ENCODE assay signal across 8 mouse cellular contexts in genomic region chr8:72295125-72295524, GRCm38 (mm10). TPM values are rescaled to one million over a fixed set of nuclear protein-coding genes. Genes with fewer than 3 reads are reported as not detected.
DNase-seq lines count a peak whose midpoint lies in the region; ATAC-seq and TF ChIP-seq lines count a peak whose summit lies in the region.

No protein-coding gene starts in this region.

- H3K4me3 ChIP-seq in lung, embryonic 16.5 days (ENCODE audit: low read length), result no peak overlapping the region
- no peak overlapping the region for H3K4me3 ChIP-seq in intestine, postnatal 0 days (ENCODE audit: low read depth, low read length)
- H3K4me3 ChIP-seq in cerebellum, adult 2 months (replicated peaks; ENCODE audit: insufficient read depth, low read depth, low read length), result no peak overlapping the region
- H3K4me3 ChIP-seq in midbrain, embryonic 15.5 days, result no peak overlapping the region

- H3K4me2 ChIP-seq in lung, embryonic 16.5 days (ENCODE audit: low read depth, low read length), result peak overlapping the region; percentile 8; the same call in 1 of the 2 replicates
- H3K4me2 ChIP-seq in intestine, postnatal 0 days (replicated peaks; ENCODE audit: low read depth), result no peak overlapping the region
- H3K4me2 ChIP-seq in midbrain, embryonic 15.5 days, result no peak overlapping the region

- H3K9ac ChIP-seq in lung, embryonic 16.5 days (ENCODE audit: low read length), result no peak overlapping the region
- no peak overlapping the region for H3K9ac ChIP-seq in intestine, postnatal 0 days (ENCODE audit: low read depth, low read length)
- no peak overlapping the region for H3K9ac ChIP-seq in midbrain, embryonic 15.5 days

- ATAC-seq in lung, embryonic 16.5 days (ENCODE audit: low read depth), result no peak; the same call in 1 of the 2 replicates
- ATAC-seq in intestine, postnatal 0 days, result no peak
- no peak for ATAC-seq in midbrain, embryonic 15.5 days (replicated peaks)

- no peaks in the 10 kb centered on the region for H3K36me3 ChIP-seq in lung, embryonic 16.5 days (ENCODE audit: control insufficient read depth, insufficient read depth, low read length)
- H3K36me3 ChIP-seq in intestine, postnatal 0 days (ENCODE audit: control insufficient read depth, insufficient read depth), result no peaks in the 10 kb centered on the region
- H3K36me3 ChIP-seq in splenic B cell, adult 2 months (ENCODE audit: control insufficient read depth, insufficient read depth, low read length, poor library complexity, severe bottlenecking), result no peaks in the 10 kb centered on the region
- H3K36me3 ChIP-seq in midbrain, embryonic 15.5 days (replicated peaks), result no peaks in the 10 kb centered on the region

- no peak for TF ChIP-seq CTCF in intestine, postnatal 0 days (IDR thresholded peaks at IDR 0.05; ENCODE audit: low read depth)
- TF ChIP-seq CTCF in cerebellum, adult 2 months (IDR thresholded peaks at IDR 0.05; ENCODE audit: borderline replicate concordance, insufficient read depth, low read depth, low read length), result no peak

- WGBS in lung, embryonic 16.5 days, result 53% methylated on average over 3 of the region's 3 CpGs
- WGBS in intestine, postnatal 0 days, result 67% methylated on average over 3 of the region's 3 CpGs
- WGBS in cerebellum, adult 2 months, result 50% methylated on average over 3 of the region's 3 CpGs
- WGBS in midbrain, embryonic 15.5 days, result 73% methylated on average over 3 of the region's 3 CpGs

- DNase-seq in heart, adult 11 months, result peak; percentile 94
- no peak for DNase-seq in heart, adult 8-10 months (ENCODE audit: low spot score)
- no peak for DNase-seq in lung, adult 18-20 months
- DNase-seq in splenic B cell, adult 2 months (ENCODE audit: low read depth, low spot score), result peak; percentile 15
- no peak for DNase-seq in cerebellum, adult 2 months

- peaks cover 10% of the 10 kb centered on the region for H3K4me1 ChIP-seq in lung, embryonic 16.5 days (replicated peaks; ENCODE audit: control insufficient read depth, insufficient read depth, low read length)
- no peaks in the 10 kb centered on the region for H3K4me1 ChIP-seq in intestine, postnatal 0 days (replicated peaks; ENCODE audit: control insufficient read depth, insufficient read depth, low read length)
- peaks cover 9% of the 10 kb centered on the region; the same call in 1 of the 2 replicates for H3K4me1 ChIP-seq in cerebellum, adult 2 months (ENCODE audit: control insufficient read depth, insufficient read depth, low read length)
- no peaks in the 10 kb centered on the region for H3K4me1 ChIP-seq in midbrain, embryonic 15.5 days

- H3K27ac ChIP-seq in lung, embryonic 16.5 days (ENCODE audit: low read length), result peak overlapping the region; percentile 81
- peak overlapping the region; percentile 61 for H3K27ac ChIP-seq in intestine, postnatal 0 days (ENCODE audit: low read depth, low read length)
- no peak overlapping the region for H3K27ac ChIP-seq in cerebellum, adult 2 months (ENCODE audit: insufficient read depth, low read length)
- H3K27ac ChIP-seq in midbrain, embryonic 15.5 days, result no peak overlapping the region

- TF ChIP-seq POLR2A in cerebellum, adult 2 months (IDR thresholded peaks at IDR 0.05; ENCODE audit: borderline replicate concordance, insufficient read depth, low read length), result no peak

- no peaks in the 10 kb centered on the region for H3K27me3 ChIP-seq in lung, embryonic 16.5 days (ENCODE audit: control insufficient read depth, insufficient read depth, low read depth, low read length)
- H3K27me3 ChIP-seq in intestine, postnatal 0 days (replicated peaks; ENCODE audit: control insufficient read depth, insufficient read depth, low read length), result no peaks in the 10 kb centered on the region
- H3K27me3 ChIP-seq in splenic B cell, adult 2 months (ENCODE audit: control insufficient read depth, insufficient read depth, low read length, poor library complexity, severe bottlenecking), result no peaks in the 10 kb centered on the region
- no peaks in the 10 kb centered on the region for H3K27me3 ChIP-seq in cerebellum, adult 2 months (ENCODE audit: control insufficient read depth, insufficient read depth, low read length)
- no peaks in the 10 kb centered on the region for H3K27me3 ChIP-seq in midbrain, embryonic 15.5 days (replicated peaks)

- H3K9me3 ChIP-seq in lung, embryonic 16.5 days (ENCODE audit: control insufficient read depth, low read length), result no peaks in the 10 kb centered on the region
- H3K9me3 ChIP-seq in intestine, postnatal 0 days (ENCODE audit: control insufficient read depth), result no peaks in the 10 kb centered on the region
- no peaks in the 10 kb centered on the region for H3K9me3 ChIP-seq in midbrain, embryonic 15.5 days

RNA-seq across cellular contexts. Expression of gene Gm10282, which starts 9.9 kb away (rescaled TPM):
- 1 to 10 TPM; 5.4 to 8.3 (median 7.5) TPM for total RNA-seq in heart, adult 8-10 months (2022)
- 33.3 and 34.5 TPM in 2 replicates for polyA plus RNA-seq in lung, embryonic 16.5 days (2015; fragmentation: Nextera tagmentation; extraction: Ambion mirVana)
- 6.8 and 7.8 TPM in 2 replicates for polyA plus RNA-seq in intestine, postnatal 0 days (2015; fragmentation: Nextera tagmentation; extraction: Ambion mirVana)
- 3.9 TPM in 2 replicates for polyA plus RNA-seq in cerebellum, adult 2 months (2012; rRNA removed)
- 9.0 and 11.9 TPM in 2 replicates for polyA plus RNA-seq in midbrain, embryonic 15.5 days (2015; fragmentation: Nextera tagmentation; extraction: Ambion mirVana)

RNA-seq across cellular contexts. Expression of gene Klf2, which starts 23.7 kb away (rescaled TPM):
- total RNA-seq in heart, adult 8-10 months (2022), result 10 to 100 TPM; 40.3 to 74.6 (median 52.7) TPM
- 11.7 and 12.9 TPM in 2 replicates for polyA plus RNA-seq in lung, embryonic 16.5 days (2015; fragmentation: Nextera tagmentation; extraction: Ambion mirVana)
- polyA plus RNA-seq in intestine, postnatal 0 days (2015; fragmentation: Nextera tagmentation; extraction: Ambion mirVana), result 8.9 and 11.1 TPM in 2 replicates
- 6.3 and 7.1 TPM in 2 replicates for polyA plus RNA-seq in cerebellum, adult 2 months (2012; rRNA removed)
- polyA plus RNA-seq in midbrain, embryonic 15.5 days (2015; fragmentation: Nextera tagmentation; extraction: Ambion mirVana), result 4.7 and 5.4 TPM in 2 replicates

RNA-seq across cellular contexts. Expression of gene Ap1m1, which starts 55.3 kb away (rescaled TPM):
- total RNA-seq in heart, adult 8-10 months (2022), result 10 to 100 TPM; 42.0 to 48.4 (median 43.4) TPM
- polyA plus RNA-seq in lung, embryonic 16.5 days (2015; fragmentation: Nextera tagmentation; extraction: Ambion mirVana), result 98.3 and 101 TPM in 2 replicates
- polyA plus RNA-seq in intestine, postnatal 0 days (2015; fragmentation: Nextera tagmentation; extraction: Ambion mirVana), result 54.0 and 56.9 TPM in 2 replicates
- 109 and 112 TPM in 2 replicates for polyA plus RNA-seq in cerebellum, adult 2 months (2012; rRNA removed)
- polyA plus RNA-seq in midbrain, embryonic 15.5 days (2015; fragmentation: Nextera tagmentation; extraction: Ambion mirVana), result 296 and 302 TPM in 2 replicates

Comparison
In these comparisons a context has a peak if more than half of its experiments do, and no peak if none do; other contexts are left out.
1. DNase-seq: peak in heart, adult 11 months (single experiment) and splenic B cell, adult 2 months (single experiment); none in heart, adult 8-10 months (single experiment), lung, adult 18-20 months (0 of 2) and cerebellum, adult 2 months (0 of 2).
2. H3K27ac ChIP-seq: peak in lung, embryonic 16.5 days (single experiment) and intestine, postnatal 0 days (single experiment); none in cerebellum, adult 2 months (single experiment) and midbrain, embryonic 15.5 days (single experiment).